Mouse (Mus musculus): ENCODE results near the gene Rps21. TPM values are rescaled to one million over a fixed set of nuclear protein-coding genes. Genes with fewer than 3 reads are reported as not detected.

Rps21 gene
- polyA plus RNA-seq, 1 experiment: 2,052 TPM

DNA sequence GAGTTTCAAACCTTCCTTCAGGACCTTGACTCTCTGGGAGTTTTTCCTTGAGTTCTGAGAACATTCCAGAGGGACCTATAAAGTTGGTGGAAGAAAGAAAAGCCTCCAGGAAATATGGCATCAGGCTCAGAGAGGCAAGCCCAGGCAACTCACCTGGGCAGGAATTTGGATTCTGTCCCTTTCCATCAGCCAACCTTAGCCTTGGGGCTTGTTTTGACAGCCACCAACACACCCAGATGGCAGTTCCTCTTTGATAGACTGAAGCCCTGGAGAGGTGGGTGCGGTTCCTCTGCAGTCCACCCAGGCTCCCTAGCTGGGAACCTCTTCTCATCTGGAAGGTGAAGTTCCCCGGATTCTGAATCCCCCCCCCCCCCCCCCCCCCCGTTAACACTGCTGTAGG lies 20.7 kb upstream of the Rps21 start:
- Histone ChIP-seq H3K4me1 (ENCODE audit: control insufficient read depth, insufficient read depth, low read length) (peaks cover 17% of the 10 kb centered on the region), H3K4me3 (replicated peaks; ENCODE audit: extremely low read depth, low read depth, low read length) (no peak overlapping the region)
- no peak for DNase-seq
- 48% methylated on average over 3 of the region's 3 CpGs for WGBS
- TF ChIP-seq CTCF (IDR thresholded peaks at IDR 0.05; ENCODE audit: insufficient read depth, low read length) (no peak), POLR2A (IDR thresholded peaks at IDR 0.05; ENCODE audit: borderline replicate concordance, extremely low read depth, low read depth, low read length) (no peak)

DNA sequence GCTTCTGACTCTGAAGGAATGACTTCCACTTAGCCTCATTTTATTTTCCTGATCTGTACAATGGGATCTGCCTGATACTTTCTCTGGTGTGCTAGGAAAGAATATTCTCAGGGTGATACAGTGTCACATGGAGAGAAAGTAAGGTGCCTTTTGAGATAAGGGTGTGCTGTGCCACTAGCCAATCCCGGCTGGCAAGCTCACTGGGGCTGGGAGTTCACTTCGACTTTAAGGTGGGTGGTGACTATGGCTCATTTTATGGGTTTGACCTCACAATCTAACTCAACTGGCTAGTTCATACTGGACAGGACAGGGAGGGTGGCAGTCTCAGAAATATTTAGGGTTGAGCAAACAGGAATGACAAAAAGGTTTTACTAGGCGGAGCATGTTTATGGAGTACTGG lies 20.2 kb upstream of the Rps21 start:
- no peak for TF ChIP-seq CTCF (IDR thresholded peaks at IDR 0.05; ENCODE audit: insufficient read depth, low read length)
- TF ChIP-seq POLR2A (IDR thresholded peaks at IDR 0.05; ENCODE audit: borderline replicate concordance, extremely low read depth, low read depth, low read length): no peak
- peaks cover 17% of the 10 kb centered on the region for H3K4me1 ChIP-seq (ENCODE audit: control insufficient read depth, insufficient read depth, low read length)
- DNase-seq: no peak
- 80% methylated on average over 3 of the region's 3 CpGs for WGBS
- no peak overlapping the region for H3K4me3 ChIP-seq (replicated peaks; ENCODE audit: extremely low read depth, low read depth, low read length)

DNA sequence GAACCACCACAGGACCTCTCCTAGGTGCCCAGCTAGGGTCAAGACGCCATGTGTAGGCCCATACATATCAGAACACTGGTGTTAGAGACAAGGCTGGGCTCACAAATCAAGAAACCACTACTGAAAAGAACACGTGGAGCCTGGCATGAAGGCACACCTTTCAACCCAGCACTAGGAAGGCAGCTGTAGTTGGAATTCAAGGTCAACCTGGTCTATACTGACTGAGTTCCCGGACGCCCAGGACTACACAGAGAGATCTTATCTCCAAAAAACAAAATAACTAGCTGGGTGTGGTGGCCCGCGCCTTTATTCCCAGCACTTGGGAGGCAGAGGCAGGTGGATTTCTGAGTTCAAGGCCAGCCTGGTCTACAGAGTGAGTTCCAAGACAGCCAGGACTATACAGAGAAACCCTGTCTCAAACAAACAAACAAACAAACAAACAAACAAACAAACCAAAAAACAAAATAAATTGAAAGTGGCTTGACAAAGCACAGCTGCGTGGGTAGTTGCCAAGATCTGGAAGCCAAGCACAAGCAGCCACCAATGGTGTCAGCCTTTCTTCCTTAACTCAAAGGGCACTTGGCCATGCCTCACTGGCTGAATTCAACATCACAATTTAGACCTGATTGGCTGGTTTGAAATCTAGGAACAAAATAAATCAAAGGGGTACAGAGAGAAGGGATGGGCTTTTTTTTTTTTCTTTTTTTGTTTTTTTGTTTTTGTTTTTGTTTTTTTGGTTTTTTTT lies 19.4 kb upstream of the Rps21 start:
- no peak for DNase-seq
- peaks cover 17% of the 10 kb centered on the region for H3K4me1 ChIP-seq (ENCODE audit: control insufficient read depth, insufficient read depth, low read length)
- TF ChIP-seq CTCF (IDR thresholded peaks at IDR 0.05; ENCODE audit: insufficient read depth, low read length) (no peak), POLR2A (IDR thresholded peaks at IDR 0.05; ENCODE audit: borderline replicate concordance, extremely low read depth, low read depth, low read length) (no peak)
- no peak overlapping the region for H3K4me3 ChIP-seq (replicated peaks; ENCODE audit: extremely low read depth, low read depth, low read length)
- 78% methylated on average over 7 of the region's 7 CpGs for WGBS

DNA sequence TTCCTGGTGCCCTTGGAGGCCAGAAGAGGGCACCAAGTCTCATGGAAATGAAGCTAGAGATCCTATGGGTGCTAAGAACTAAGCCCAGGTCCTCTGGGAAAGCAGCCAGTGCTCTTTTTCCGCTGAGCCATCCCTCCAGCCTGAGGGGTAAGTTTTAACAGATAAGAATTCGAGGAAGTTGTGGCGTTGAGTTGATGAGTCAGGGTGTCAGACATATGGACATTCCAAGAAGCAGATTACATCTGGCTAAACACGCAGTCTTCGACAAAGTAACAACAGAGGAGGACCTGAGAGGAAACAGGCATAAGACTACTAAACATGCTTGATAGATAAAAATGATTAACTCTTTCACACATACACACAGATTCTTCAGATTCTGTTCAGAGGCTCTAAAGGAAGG lies 18.6 kb upstream of the Rps21 start:
- no peak for TF ChIP-seq POLR2A (IDR thresholded peaks at IDR 0.05; ENCODE audit: borderline replicate concordance, extremely low read depth, low read depth, low read length)
- no peak for TF ChIP-seq CTCF (IDR thresholded peaks at IDR 0.05; ENCODE audit: insufficient read depth, low read length)
- peaks cover 13% of the 10 kb centered on the region; the same call in 1 of the 2 replicates for H3K4me1 ChIP-seq (ENCODE audit: control insufficient read depth, insufficient read depth, low read length)
- no peak overlapping the region for H3K4me3 ChIP-seq (replicated peaks; ENCODE audit: extremely low read depth, low read depth, low read length)
- DNase-seq: no peak
- WGBS: 48% methylated on average over 5 of the region's 5 CpGs

DNA sequence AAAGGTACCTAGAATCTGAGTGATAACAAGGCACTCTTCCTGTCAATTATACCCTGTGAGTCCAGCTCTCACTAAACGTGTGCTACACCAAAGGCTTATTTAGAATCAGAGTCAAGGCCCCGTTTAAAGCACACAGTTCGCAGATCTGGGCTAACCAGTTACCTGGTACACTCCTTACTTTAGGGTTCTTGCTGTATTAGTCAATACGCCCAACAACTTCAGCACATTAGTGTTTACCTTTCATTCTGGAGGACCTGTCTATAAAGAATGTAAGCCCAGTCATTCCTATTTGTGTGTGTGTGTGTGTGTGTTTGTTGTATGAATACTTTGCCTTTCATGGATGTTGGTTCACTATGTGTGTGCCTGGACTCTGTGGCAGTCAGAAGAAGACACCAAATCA lies 14.1 kb upstream of the Rps21 start:
- Histone ChIP-seq H3K4me1 (ENCODE audit: control insufficient read depth, insufficient read depth, low read length) (no peaks in the 10 kb centered on the region), H3K4me3 (replicated peaks; ENCODE audit: extremely low read depth, low read depth, low read length) (no peak overlapping the region)
- 63% methylated on average over 4 of the region's 4 CpGs for WGBS
- no peak for DNase-seq
- TF ChIP-seq POLR2A (IDR thresholded peaks at IDR 0.05; ENCODE audit: borderline replicate concordance, extremely low read depth, low read depth, low read length): no peak
- no peak for TF ChIP-seq CTCF (IDR thresholded peaks at IDR 0.05; ENCODE audit: insufficient read depth, low read length)

DNA sequence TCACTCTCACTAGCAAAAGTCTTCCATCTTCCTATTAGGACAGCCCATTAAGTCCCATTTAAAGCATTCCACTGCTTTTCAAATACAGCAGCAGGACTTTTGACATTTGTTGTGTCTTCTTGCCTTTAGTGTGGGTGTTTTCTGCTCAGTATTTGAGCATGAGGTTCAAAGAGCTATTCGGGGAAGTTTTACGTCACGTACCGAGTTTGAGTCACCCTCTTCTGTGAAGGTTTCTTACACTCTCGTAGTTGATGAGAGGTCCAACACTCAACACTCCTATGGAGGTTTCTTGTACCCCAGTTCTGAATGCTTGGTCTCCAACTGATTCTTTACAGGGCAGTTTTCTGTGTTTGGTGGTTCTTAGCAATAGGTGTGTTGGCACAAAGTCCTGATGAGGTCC lies 9.3 kb upstream of the Rps21 start:
- DNase-seq: no peak
- H3K4me3 ChIP-seq (replicated peaks; ENCODE audit: extremely low read depth, low read depth, low read length): no peak overlapping the region
- H3K4me1 ChIP-seq (ENCODE audit: control insufficient read depth, insufficient read depth, low read length): no peaks in the 10 kb centered on the region
- TF ChIP-seq POLR2A (IDR thresholded peaks at IDR 0.05; ENCODE audit: borderline replicate concordance, extremely low read depth, low read depth, low read length) (no peak), CTCF (IDR thresholded peaks at IDR 0.05; ENCODE audit: insufficient read depth, low read length) (no peak)
- 77% methylated on average over 5 of the region's 5 CpGs for WGBS

DNA sequence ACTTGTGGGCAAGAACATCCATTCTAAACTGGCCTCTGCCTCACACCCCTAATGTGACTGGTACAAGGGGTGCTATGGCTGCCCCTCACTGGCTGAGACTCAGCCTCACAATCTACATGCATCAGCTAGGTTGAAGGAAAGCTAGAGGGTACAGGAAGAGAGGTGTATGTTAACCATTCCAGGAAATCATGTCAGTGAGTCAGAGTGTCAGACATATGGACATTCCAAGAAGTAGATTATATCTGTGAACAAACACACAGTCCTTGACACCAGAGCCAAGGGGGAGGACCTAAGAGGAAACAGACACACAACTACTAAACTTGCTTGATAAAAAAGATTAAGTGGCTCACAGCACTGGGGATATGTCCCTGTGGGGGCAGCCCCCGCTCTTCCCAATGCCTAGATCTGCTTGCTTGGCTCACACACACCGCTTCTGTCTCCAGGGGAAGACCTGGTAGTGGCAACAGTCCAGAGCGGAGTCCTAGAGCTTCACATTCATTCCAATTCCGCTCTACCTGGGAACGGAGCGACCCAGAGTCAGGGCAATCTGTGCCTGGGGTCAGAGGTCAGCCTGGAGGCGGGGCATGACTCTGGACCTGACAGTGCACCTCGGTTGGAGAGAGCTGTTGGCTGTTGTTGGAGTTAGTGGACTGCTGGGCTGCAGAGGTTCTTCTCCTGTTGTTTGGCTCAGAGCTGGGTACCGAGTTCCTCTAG lies 8.1 kb upstream of the Rps21 start:
- H3K4me1 ChIP-seq (ENCODE audit: control insufficient read depth, insufficient read depth, low read length): no peaks in the 10 kb centered on the region
- DNase-seq: no peak
- H3K4me3 ChIP-seq (replicated peaks; ENCODE audit: extremely low read depth, low read depth, low read length): no peak overlapping the region
- 69% methylated on average over 9 of the region's 9 CpGs for WGBS
- TF ChIP-seq POLR2A (IDR thresholded peaks at IDR 0.05; ENCODE audit: borderline replicate concordance, extremely low read depth, low read depth, low read length): no peak

DNA sequence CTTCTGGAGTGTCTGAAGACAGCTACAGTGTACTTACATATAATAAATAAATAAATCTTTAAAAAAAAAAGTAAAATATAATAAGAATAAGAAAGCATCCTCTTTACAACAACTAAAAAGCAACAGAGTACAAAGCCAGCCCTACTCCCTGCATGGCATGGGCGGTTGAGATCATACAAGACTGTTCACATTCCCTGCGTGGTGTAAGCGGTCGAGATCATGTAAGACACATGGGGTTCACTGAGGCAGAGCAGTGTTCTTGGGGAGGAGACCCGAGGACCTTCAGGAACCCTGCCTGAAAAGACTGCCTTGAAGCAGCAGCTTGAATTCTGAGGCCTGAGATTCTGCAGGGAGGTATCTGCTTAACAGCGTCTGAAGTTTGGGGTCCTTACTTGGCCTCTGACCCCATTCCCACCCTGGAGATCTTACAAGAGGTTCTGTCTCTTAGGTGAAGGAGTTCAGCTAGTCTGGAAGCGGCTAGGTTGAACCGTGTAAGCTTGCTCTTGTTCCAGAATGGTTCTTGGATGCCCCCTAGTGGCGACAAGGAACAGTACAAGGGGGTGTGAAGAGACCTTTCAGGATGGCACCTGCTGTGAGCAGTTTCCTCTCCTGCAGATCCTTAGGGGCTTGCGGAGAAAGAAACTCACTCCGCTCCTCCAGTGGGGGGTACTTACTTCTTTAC lies 6.1 kb upstream of the Rps21 start:
- WGBS: 27% methylated on average over 11 of the region's 11 CpGs
- TF ChIP-seq CTCF (IDR thresholded peaks at IDR 0.05; ENCODE audit: insufficient read depth, low read length): peak; percentile 86
- no peak for TF ChIP-seq POLR2A (IDR thresholded peaks at IDR 0.05; ENCODE audit: borderline replicate concordance, extremely low read depth, low read depth, low read length)

DNA sequence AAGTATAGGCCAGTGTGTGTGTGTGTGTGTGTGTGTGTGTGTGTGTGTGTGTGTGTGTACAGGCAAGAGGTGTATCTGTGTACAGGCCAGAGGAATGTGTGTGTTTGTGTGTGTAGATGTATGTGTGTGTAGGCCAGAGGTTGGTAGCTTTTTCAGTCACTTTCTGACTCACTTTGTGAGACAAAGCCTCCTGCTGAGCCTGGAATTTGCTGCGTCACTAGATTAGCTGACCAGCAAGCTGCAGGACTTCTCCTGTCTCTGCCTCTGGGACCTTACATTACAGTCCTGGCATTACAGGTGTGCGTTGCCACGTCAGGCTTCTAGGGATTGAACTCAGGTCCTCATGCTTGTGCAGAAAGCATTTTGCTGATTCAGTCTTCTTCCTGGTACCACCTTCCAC lies 5.3 kb upstream of the Rps21 start:
- 65% methylated on average over 3 of the region's 3 CpGs for WGBS
- no peak for TF ChIP-seq CTCF (IDR thresholded peaks at IDR 0.05; ENCODE audit: insufficient read depth, low read length)
- no peak for TF ChIP-seq POLR2A (IDR thresholded peaks at IDR 0.05; ENCODE audit: borderline replicate concordance, extremely low read depth, low read depth, low read length)
- no peak for DNase-seq
- H3K4me1 ChIP-seq (ENCODE audit: control insufficient read depth, insufficient read depth, low read length): peaks cover 4% of the 10 kb centered on the region
- no peak overlapping the region for H3K4me3 ChIP-seq (replicated peaks; ENCODE audit: extremely low read depth, low read depth, low read length)

More for the DNA sequence above, 6.1 kb upstream of the Rps21 start:
- no peaks in the 10 kb centered on the region; the same call in 1 of the 2 replicates for H3K4me1 ChIP-seq (ENCODE audit: control insufficient read depth, insufficient read depth, low read length)
- DNase-seq: peak; percentile 83
- H3K4me3 ChIP-seq (replicated peaks; ENCODE audit: extremely low read depth, low read depth, low read length): no peak overlapping the region

All from lung, adult 2 months (tissue).